Mouse (Mus musculus) right cerebral cortex, postnatal 4 days (tissue): ENCODE results near the gene Phf3.

Experiments used
- DNase-seq: peaks from one replicate; pipeline ENCODE4 v3.0.0-alpha.2; 2022

Phf3 gene

DNA sequence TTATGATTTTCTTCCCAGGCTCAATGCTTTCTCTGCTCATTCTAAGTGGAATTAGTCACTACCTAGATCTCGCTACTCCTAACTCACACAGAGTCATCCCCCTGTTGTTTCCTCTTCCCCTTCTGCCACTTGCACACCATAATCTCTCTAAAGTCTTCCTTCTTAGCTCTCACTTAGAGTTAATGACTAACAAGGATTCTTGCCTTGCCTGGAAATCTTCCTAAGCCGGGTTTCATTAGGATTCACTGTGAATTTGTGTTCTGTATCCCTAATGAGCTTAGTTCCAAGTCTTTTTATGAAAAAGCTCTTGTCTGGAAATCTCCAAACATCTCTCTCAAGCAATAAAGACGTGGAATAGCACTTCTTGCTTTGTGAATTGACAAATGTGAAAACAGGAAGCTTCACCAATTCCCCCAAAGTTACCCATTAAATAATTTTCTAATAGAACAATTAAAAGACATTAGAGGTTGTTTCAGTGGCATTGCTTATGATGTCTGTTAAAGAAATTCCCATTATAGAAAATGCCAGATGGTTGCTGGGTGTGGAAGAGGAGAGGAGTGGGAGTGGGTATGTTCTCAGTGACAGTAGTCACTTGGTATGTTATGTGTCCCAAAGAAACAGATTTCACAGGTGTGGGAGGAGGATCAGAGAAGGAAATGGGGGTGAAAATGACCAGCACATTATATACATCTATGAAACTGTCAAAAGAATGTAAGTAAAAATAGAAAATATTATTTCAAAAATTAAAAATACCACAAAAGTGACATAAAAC lies 118.1 kb downstream of the Phf3 start:
- DNase-seq, result no peak
